Mouse (Mus musculus): ENCODE results near the gene Ssb. TPM values are rescaled to one million over a fixed set of nuclear protein-coding genes. Genes with fewer than 3 reads are reported as not detected.

Ssb gene
- polyA plus RNA-seq, 1 experiment from 2014 or later: 440 TPM

DNA sequence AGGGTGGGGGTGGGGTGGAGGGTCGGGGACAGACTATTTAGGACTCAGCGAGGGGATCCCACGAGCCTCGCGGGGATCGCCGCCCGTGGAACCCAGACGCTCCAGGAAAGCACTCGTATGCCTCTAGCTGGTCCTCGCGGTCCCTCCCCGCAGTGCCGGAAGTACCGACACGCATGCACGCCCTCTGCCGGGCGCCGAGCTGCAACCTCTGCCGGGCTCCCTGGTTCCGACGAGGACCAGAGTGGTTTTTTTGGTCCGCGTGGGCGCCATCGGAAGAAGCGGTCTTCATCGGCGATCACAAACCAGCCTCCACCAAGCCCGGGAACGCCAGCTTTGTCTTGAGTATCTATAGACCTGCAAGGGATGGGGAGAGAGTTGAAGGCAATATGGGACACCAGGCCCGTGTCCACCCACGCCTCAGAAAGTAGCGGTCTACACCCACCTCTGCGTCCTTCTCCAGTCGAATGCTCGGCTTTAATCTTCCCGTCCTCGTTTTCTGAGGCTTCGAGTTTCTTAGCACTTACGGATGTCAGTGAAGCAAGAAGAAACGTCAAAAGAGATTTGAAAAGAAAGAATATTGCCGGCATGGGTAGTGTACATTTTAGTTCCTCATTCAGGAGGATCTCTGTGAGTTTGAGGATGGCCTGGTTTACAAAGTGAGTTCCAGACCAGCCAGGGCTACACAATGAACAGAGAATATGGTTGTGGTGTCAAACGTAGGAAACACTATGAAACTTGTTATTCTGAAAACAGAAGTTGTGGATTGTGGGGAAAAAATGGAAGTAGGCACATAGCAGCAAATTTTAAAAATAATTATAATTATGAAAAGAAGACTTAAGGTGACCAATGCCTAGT lies 24.3 kb downstream of the Ssb start, which contains the start of gene Mettl5:
TSS of gene Mettl5 (minus strand) at position 165 of the 855 bp plus-strand sequence.
- ATAC-seq (ENCODE audit: low FRiP score): peak; percentile 94
- WGBS: 2% methylated on average over 45 of the region's 45 CpGs
- H3K4me1 ChIP-seq (ENCODE audit: control insufficient read depth, insufficient read depth, low read length): peaks cover 5% of the 10 kb centered on the region; the same call in 1 of the 2 replicates
- no peaks in the 10 kb centered on the region for H3K27me3 ChIP-seq (ENCODE audit: control insufficient read depth, insufficient read depth, low read length)
- H3K9ac ChIP-seq (ENCODE audit: low read length): peak within 1 kb of the TSS; percentile 88
- peak within 1 kb of the TSS; percentile 87 for H3K4me2 ChIP-seq
- no peaks in the 10 kb centered on the region for H3K9me3 ChIP-seq (ENCODE audit: control insufficient read depth, low read length)
- H3K4me3 ChIP-seq (ENCODE audit: low read depth, low read length): peak within 1 kb of the TSS; percentile 60
- H3K27ac ChIP-seq (ENCODE audit: low read depth, low read length): no peak within 1 kb of the TSS
- no peaks in the 10 kb centered on the region for H3K36me3 ChIP-seq (ENCODE audit: control insufficient read depth, insufficient read depth, low read length)
- peak; percentile 98 for DNase-seq (ENCODE audit: low spot score, missing footprints)

DNA sequence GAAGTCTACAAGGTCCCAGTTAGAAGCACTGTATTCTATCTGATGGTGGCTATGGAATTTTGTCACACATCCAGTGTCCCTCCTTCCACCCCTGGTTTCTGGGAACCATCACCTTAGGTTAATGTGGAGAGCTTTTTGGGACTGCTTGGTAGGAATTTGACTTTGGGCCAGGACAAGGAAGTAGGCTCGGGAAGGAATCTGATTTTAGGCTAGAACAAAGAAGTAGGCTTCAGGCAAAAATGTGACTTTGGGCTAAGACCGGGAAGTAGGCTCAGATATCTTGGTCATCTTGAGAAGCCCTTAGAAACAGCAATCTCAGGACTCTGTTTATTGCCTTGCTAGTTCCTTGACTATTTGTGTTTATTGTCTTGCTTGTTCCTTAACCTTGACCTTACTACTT lies 27.6 kb downstream of the Ssb start:
- Histone ChIP-seq H3K27me3 (ENCODE audit: control insufficient read depth, insufficient read depth, low read length) (no peaks in the 10 kb centered on the region), H3K9ac (ENCODE audit: low read length) (no peak overlapping the region), H3K4me3 (ENCODE audit: low read depth, low read length) (no peak overlapping the region), H3K4me1 (ENCODE audit: control insufficient read depth, insufficient read depth, low read length) (peaks cover 5% of the 10 kb centered on the region; the same call in 1 of the 2 replicates), H3K4me2 (no peak overlapping the region), H3K36me3 (ENCODE audit: control insufficient read depth, insufficient read depth, low read length) (no peaks in the 10 kb centered on the region), H3K27ac (ENCODE audit: low read depth, low read length) (no peak overlapping the region), H3K9me3 (ENCODE audit: control insufficient read depth, low read length) (no peaks in the 10 kb centered on the region)
- ATAC-seq (ENCODE audit: low FRiP score): no peak
- DNase-seq (ENCODE audit: low spot score, missing footprints): no peak
- WGBS: 80% methylated on average over 2 of the region's 2 CpGs

DNA sequence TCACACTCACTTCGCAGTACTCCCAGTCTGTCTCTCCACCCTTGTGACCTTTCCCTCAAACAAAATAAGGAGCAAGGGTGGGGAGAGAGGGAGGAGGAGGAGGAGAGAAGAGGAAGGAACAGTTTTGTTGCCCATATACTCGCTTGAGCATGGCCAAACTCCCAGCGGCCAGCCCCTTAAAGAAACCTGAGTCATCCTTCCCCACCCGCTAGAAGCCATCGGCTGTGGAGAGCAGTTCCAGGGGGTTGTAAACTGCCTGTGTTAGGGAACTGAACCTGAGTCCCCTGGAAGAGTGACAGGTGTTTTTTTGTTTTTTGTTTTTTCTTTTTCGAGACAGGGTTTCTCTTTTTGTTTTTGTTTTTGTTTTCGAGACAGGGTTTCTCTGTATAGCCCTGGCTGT lies 29.5 kb downstream of the Ssb start:
- Histone ChIP-seq H3K27ac (ENCODE audit: low read depth, low read length) (no peak overlapping the region), H3K4me3 (ENCODE audit: low read depth, low read length) (no peak overlapping the region), H3K4me2 (no peak overlapping the region), H3K9me3 (ENCODE audit: control insufficient read depth, low read length) (no peaks in the 10 kb centered on the region), H3K4me1 (ENCODE audit: control insufficient read depth, insufficient read depth, low read length) (no peaks in the 10 kb centered on the region), H3K36me3 (ENCODE audit: control insufficient read depth, insufficient read depth, low read length) (no peaks in the 10 kb centered on the region), H3K27me3 (ENCODE audit: control insufficient read depth, insufficient read depth, low read length) (no peaks in the 10 kb centered on the region), H3K9ac (ENCODE audit: low read length) (no peak overlapping the region)
- DNase-seq (ENCODE audit: low spot score, missing footprints) (no peak), ATAC-seq (ENCODE audit: low FRiP score) (no peak)
- WGBS: 73% methylated on average over 7 of the region's 7 CpGs

DNA sequence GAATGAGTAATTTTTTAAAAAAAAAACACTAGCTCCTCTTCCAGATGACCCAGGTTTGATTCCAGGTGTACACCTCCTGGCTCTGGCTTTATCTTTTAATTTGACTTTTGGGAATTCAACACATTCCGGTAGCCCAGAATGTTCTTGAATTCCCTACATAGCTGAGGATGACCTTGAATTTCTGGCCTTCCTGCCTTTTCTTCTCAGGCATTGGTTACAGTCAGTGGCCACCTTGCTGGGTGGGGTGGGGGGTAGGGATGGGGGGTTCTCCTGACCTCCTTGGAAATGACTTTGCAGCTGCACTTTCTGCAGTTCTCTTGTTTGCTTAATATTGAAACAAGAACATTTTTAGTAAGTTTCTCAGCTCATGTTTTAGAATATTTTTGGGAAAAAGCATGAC lies 31.8 kb downstream of the Ssb start:
- Histone ChIP-seq H3K9me3 (ENCODE audit: control insufficient read depth, low read length) (no peaks in the 10 kb centered on the region), H3K4me2 (no peak overlapping the region), H3K9ac (ENCODE audit: low read length) (no peak overlapping the region), H3K4me3 (ENCODE audit: low read depth, low read length) (no peak overlapping the region), H3K36me3 (ENCODE audit: control insufficient read depth, insufficient read depth, low read length) (no peaks in the 10 kb centered on the region), H3K4me1 (ENCODE audit: control insufficient read depth, insufficient read depth, low read length) (no peaks in the 10 kb centered on the region), H3K27ac (ENCODE audit: low read depth, low read length) (no peak overlapping the region), H3K27me3 (ENCODE audit: control insufficient read depth, insufficient read depth, low read length) (no peaks in the 10 kb centered on the region)
- WGBS: 92% methylated on average over 1 of the region's 1 CpGs
- no peak for ATAC-seq (ENCODE audit: low FRiP score)
- DNase-seq (ENCODE audit: low spot score, missing footprints): peak; percentile 6

DNA sequence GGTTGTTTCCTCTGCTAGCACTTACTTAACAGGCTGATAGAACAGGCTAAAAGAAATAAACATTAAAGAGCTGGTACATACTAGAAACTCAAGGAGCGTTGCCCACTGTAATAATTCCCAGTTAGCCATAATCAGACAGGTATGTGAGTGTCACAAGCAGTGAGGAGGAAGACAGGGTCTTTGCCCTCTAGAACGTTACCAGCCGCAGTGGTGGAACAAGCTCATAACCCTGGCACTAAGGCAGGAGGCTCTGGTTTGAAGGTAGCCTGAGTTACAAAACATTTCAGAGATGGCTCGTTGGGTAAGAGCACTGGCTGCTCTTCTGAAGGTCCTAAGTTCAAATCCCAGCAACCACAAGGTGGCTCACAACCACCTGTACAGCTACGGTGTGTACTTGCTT lies 32.5 kb downstream of the Ssb start:
- no peaks in the 10 kb centered on the region for H3K36me3 ChIP-seq (ENCODE audit: control insufficient read depth, insufficient read depth, low read length)
- 93% methylated on average over 5 of the region's 5 CpGs for WGBS
- peak; percentile 70 for DNase-seq (ENCODE audit: low spot score, missing footprints)
- no peak overlapping the region for H3K4me3 ChIP-seq (ENCODE audit: low read depth, low read length)
- no peaks in the 10 kb centered on the region for H3K27me3 ChIP-seq (ENCODE audit: control insufficient read depth, insufficient read depth, low read length)
- ATAC-seq (ENCODE audit: low FRiP score): no peak
- H3K9me3 ChIP-seq (ENCODE audit: control insufficient read depth, low read length): no peaks in the 10 kb centered on the region
- H3K4me1 ChIP-seq (ENCODE audit: control insufficient read depth, insufficient read depth, low read length): peaks cover 6% of the 10 kb centered on the region
- no peak overlapping the region for H3K27ac ChIP-seq (ENCODE audit: low read depth, low read length)
- no peak overlapping the region for H3K9ac ChIP-seq (ENCODE audit: low read length)
- no peak overlapping the region for H3K4me2 ChIP-seq

DNA sequence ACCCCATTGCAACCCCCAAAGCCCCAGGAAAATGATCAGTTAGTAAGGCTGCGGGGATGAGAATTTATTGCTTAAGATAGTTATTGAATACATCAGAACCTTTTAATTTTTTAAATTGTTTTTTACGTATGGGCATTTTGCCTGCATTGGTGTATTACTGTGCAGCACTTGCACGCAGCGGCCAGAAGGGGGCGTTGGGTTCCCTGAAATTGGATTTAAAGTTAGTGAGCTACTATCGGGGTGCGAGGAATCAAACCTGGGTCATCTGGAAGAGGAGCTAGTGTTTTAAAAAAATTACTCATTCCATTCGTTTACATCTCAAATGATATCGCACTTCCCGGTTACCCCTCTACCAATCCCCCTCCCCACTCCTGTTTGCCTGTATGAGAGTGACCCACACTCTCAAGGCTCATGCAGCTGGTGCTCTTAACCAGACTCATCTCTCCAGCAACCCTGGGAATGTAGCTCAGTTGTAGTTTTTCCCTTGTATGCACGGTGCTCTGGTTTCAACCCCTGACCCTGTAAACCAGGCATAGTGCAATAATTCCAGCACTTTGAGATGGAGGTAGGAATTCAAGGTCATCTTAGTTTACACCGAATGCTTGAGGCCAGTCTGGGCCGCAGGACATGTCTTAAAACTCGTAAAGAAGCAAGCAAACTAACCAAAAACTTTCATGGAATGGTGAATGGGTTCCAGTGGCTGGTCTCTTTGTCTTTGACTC lies 34.3 kb downstream of the Ssb start:
- no peak for ATAC-seq (ENCODE audit: low FRiP score)
- Histone ChIP-seq H3K4me1 (ENCODE audit: control insufficient read depth, insufficient read depth, low read length) (peaks cover 7% of the 10 kb centered on the region), H3K27ac (ENCODE audit: low read depth, low read length) (no peak overlapping the region), H3K27me3 (ENCODE audit: control insufficient read depth, insufficient read depth, low read length) (no peaks in the 10 kb centered on the region), H3K9ac (ENCODE audit: low read length) (no peak overlapping the region), H3K4me3 (ENCODE audit: low read depth, low read length) (no peak overlapping the region), H3K4me2 (no peak overlapping the region), H3K9me3 (ENCODE audit: control insufficient read depth, low read length) (no peaks in the 10 kb centered on the region), H3K36me3 (ENCODE audit: control insufficient read depth, insufficient read depth, low read length) (no peaks in the 10 kb centered on the region)
- DNase-seq (ENCODE audit: low spot score, missing footprints): peak; percentile 73
- WGBS: 59% methylated on average over 14 of the region's 14 CpGs

DNA sequence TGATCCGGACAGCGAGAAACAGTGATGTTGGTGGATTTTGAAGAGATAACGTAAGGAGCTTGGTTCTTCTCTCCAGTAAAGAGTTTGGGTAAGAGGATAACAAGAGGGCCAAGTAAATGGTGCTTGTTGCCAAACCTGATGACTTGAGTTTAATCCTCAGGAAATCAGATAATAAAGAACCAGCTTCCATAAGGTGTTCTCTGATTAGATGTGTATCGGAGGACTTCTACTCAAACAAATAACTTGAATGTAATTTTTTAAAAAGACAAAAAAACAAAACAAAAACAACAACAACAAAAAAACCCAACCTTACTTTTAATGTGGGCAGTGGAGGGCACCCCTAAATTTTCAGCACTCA lies 34.8 kb downstream of the Ssb start:
- DNase-seq (ENCODE audit: low spot score, missing footprints): no peak
- H3K4me2 ChIP-seq: no peak overlapping the region
- ATAC-seq (ENCODE audit: low FRiP score): no peak
- no peak overlapping the region for H3K27ac ChIP-seq (ENCODE audit: low read depth, low read length)
- peaks cover 7% of the 10 kb centered on the region for H3K4me1 ChIP-seq (ENCODE audit: control insufficient read depth, insufficient read depth, low read length)
- H3K9me3 ChIP-seq (ENCODE audit: control insufficient read depth, low read length): no peaks in the 10 kb centered on the region
- H3K36me3 ChIP-seq (ENCODE audit: control insufficient read depth, insufficient read depth, low read length): no peaks in the 10 kb centered on the region
- no peak overlapping the region for H3K4me3 ChIP-seq (ENCODE audit: low read depth, low read length)
- WGBS: 91% methylated on average over 4 of the region's 4 CpGs
- H3K9ac ChIP-seq (ENCODE audit: low read length): no peak overlapping the region
- no peaks in the 10 kb centered on the region for H3K27me3 ChIP-seq (ENCODE audit: control insufficient read depth, insufficient read depth, low read length)

DNA sequence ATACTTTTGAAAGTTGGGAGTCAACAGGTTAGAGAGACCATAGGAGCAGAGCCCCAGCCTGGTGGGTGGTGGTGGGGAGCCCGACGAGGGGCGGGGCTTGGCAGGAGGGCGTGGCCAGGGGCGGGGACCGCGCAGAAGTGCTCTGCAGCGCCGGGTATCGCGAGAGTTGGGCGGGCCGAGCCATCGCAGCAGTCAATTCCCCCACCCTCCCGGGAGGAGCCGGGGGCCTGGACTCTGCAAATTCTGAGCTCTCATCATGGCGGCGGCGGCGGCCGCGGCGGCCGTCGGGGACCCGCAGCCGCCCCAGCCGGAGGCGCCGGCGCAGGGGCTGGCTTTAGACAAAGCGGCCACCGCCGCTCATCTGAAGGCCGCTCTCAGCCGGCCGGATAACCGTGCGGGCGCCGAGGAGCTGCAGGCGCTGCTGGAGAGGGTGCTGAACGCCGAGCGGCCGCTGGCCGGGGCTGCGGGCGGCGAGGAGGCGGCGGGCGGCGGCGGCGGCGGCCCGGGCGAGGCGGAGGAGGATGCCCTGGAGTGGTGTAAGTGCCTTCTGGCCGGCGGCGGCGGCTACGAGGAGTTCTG lies 35.8 kb downstream of the Ssb start, which contains the start of gene Ubr3:
TSS of gene Ubr3 (plus strand) at position 208 of the 579 bp plus-strand sequence.
- Histone ChIP-seq H3K36me3 (ENCODE audit: control insufficient read depth, insufficient read depth, low read length) (no peaks in the 10 kb centered on the region), H3K9me3 (ENCODE audit: control insufficient read depth, low read length) (no peaks in the 10 kb centered on the region), H3K4me1 (ENCODE audit: control insufficient read depth, insufficient read depth, low read length) (peaks cover 7% of the 10 kb centered on the region), H3K9ac (ENCODE audit: low read length) (peak within 1 kb of the TSS; percentile 99), H3K27ac (ENCODE audit: low read depth, low read length) (peak within 1 kb of the TSS; percentile 87), H3K4me2 (peak within 1 kb of the TSS; percentile 95), H3K27me3 (ENCODE audit: control insufficient read depth, insufficient read depth, low read length) (no peaks in the 10 kb centered on the region), H3K4me3 (ENCODE audit: low read depth, low read length) (peak within 1 kb of the TSS; percentile 100)
- DNase-seq (ENCODE audit: low spot score, missing footprints): peak; percentile 100
- whole genome bisulfite sequencing: under 1% methylated on average over 40 of the region's 65 CpGs
- peak; percentile 98 for ATAC-seq (ENCODE audit: low FRiP score)

All from midbrain, embryonic 11.5 days (tissue).